ENCODE assay signal across 8 mouse cellular contexts in genomic region chr3:124069182-124069581, GRCm38 (mm10).
"Had no signal": no experiment of that assay in that cellular context is flagged by ENCODE, and none has a peak within 500 bp of the region (broad histone marks: within the 10 kb centered on the region; RNA-seq: fewer than 3 reads in every experiment).

No protein-coding gene starts in this region.

- H3K9ac ChIP-seq: limb, embryonic 13.5 days; liver, embryonic 14.5 days; neural tube, embryonic 12.5 days had no signal

- DNase-seq: kidney, postnatal 25 days; lung, adult 18-20 months; midbrain, embryonic 14.5 days; thymus, postnatal 4 days had no signal

- H3K9me3 ChIP-seq: limb, embryonic 13.5 days; neural tube, embryonic 12.5 days had no signal

- H3K36me3 ChIP-seq: limb, embryonic 13.5 days; neural tube, embryonic 12.5 days had no signal

- H3K27me3 ChIP-seq: limb, embryonic 13.5 days; neural tube, embryonic 12.5 days had no signal

- H3K4me3 ChIP-seq: left cerebral cortex, adult 2 months; limb, embryonic 13.5 days; neural tube, embryonic 12.5 days had no signal

- H3K4me1 ChIP-seq: limb, embryonic 13.5 days; neural tube, embryonic 12.5 days had no signal

- H3K27ac ChIP-seq: left cerebral cortex, adult 2 months; limb, embryonic 13.5 days; liver, embryonic 14.5 days; neural tube, embryonic 12.5 days had no signal

- H3K4me2 ChIP-seq: limb, embryonic 13.5 days; neural tube, embryonic 12.5 days had no signal
